Mouse (Mus musculus): ENCODE measurements around the gene 1700025G04Rik.
A peak's percentile ranks its signal among the peaks of the same experiment; 100 is the strongest.

1700025G04Rik gene

GRCm38 (mm10) chr1:152075725-152076124 is 14.2 kb downstream of the 1700025G04Rik start:
- DNase-seq = no peak

GRCm38 (mm10) chr1:152070441-152070840 is 19.5 kb downstream of the 1700025G04Rik start:
- no peak for DNase-seq

DNA sequence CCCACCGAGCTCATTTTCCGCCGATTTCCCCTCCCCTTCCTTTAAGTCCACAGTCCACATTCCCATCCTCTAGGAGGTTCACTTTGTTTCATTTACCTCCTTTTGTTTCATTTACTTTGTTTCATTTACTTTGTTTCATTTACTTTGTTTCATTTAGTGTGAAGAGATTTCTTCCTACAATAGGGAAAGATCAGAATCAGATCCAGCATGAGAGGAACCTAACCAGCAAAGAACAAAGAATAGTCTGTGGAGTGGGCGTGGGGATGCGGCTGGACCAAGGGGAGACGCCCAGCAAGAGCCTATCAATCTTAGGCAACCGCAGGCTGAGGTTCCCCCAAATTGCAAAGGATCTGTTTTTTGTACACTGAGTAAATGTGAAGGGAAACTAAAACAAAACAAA is 20.2 kb downstream of the 1700025G04Rik start:
- no peak for DNase-seq

- no peak for DNase-seq
Measured at GRCm38 (mm10) chr1:152067919-152068318, 22.0 kb downstream of the 1700025G04Rik start.

- DNase-seq = no peak
Measured at GRCm38 (mm10) chr1:152065527-152065926, 24.4 kb downstream of the 1700025G04Rik start.

- no peak for DNase-seq
Measured at GRCm38 (mm10) chr1:152063357-152064145, 26.4 kb downstream of the 1700025G04Rik start.

DNA sequence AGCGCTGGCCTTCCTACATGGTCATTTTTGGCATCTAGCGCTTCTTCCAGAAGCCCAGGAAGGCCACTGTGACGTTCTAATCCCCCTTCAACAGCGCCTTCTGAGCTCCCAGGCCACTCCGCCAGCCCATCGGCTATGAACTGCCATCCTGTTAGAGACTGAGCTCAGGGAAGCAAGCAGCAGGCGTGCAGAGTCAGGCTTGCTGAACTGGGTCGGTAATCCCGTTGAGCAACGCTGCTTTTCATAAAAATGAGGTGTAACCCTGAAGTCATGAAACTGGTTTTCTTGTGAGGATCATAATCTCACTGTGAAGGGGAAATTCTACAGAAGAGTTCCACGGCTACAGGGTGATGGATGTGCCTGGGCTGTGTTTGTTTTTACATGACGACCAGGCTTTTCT is 28.2 kb downstream of the 1700025G04Rik start:
- no peak for DNase-seq

GRCm38 (mm10) chr1:152060265-152060664 is 29.7 kb downstream of the 1700025G04Rik start:
- DNase-seq = no peak

DNA sequence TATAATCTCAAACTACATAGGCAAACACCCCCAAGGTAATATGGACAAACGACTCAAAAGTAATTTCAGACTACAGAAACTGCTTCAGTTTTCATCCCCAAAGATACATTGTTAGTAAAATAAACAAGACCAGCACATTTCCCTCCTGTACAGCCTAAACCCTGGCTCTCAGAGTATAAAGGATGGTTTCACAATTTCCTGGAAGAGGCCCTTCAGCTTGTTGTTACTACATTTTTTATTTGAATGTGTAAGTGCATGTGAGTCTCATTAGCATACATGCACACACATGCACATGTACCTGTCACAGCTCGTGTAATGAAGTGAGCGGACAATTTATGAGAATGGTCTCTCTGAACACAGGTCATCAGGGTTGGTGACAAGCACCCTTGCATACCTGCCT is 31.1 kb downstream of the 1700025G04Rik start:
- no peak for DNase-seq

- DNase-seq = no peak
Measured at GRCm38 (mm10) chr1:152053112-152053511, 36.8 kb downstream of the 1700025G04Rik start.

- peak; percentile 26 to 72 for DNase-seq
Measured at GRCm38 (mm10) chr1:152051858-152052257, 38.1 kb downstream of the 1700025G04Rik start.

DNA sequence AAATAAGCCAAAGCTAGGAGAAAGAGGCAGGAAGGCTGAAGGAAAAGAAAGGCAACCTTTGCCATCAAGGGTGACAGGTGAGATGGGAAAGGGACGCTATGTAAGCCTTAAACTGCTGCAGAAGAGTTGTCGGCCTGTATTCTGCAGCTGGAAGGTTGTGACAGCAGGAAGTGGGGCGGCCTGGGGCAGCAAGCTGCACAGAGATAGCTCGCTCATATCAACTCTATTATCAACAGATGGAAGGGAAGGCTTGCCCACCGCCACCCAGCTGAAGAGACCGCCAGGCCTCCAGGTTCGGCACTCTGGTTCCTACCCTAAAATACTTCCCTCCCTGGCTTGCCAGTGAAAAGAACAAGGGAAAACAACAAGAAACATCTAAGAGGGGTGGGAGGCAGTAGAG is 39.9 kb downstream of the 1700025G04Rik start:
- no peak for DNase-seq

DNA sequence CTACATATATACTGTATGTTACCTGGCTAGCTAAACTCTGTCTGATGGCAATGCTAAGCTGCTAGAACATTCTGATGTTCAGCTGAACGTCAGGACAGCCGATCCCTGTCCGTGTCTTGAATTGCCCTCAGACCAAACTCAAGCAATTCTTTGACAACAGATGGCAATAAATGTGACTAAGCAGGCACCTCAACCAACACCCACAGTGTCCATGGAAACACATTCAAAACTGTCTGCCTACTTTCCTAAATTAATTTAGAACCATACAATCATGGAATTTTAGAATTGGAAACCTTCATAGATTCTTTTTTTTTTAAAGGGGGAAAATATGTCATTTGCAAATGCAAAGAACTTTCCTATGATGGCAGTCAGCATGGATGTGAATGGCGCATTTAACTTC is 41.6 kb downstream of the 1700025G04Rik start:
- no peak for DNase-seq

- no peak for DNase-seq
Measured at GRCm38 (mm10) chr1:152047416-152047815, 42.5 kb downstream of the 1700025G04Rik start.

DNA sequence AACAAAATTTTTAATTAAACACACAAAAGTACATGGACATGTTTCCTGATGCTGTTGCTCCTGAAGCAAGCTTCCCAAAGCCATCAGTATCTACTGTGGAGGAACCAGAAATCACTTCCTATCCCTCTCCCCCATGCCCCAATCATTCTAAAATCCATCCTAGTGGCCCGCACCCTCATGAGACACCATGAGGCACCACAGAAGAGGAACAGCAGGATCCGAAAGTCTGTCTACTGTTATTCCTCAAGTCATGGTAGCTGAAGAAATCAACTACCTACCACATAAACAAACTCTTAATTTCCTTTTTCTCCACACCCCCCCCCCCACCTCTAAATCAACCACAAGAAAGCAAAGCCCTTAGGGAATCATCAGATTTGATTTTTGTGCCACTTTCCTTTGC is 46.5 kb downstream of the 1700025G04Rik start:
- DNase-seq = no peak

DNA sequence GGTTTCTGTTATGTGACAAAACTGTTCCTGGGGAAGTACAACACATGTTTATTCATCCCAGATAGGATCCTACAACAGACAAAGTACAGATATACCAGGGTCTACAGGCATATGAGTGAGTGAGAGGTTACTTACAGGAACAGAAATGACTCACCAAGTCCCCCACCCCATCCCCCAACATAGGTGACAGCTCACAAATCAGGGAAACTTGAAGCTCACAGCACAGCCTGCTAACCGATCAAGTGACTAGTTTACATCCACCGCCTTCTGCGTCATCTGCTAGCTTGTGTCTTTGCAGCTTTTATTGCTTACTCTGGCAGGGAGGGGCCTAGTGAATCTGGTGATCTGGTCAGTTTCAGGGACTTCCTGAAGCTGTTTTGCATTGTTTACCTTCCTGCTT is 47.5 kb downstream of the 1700025G04Rik start:
- no peak for DNase-seq

DNA sequence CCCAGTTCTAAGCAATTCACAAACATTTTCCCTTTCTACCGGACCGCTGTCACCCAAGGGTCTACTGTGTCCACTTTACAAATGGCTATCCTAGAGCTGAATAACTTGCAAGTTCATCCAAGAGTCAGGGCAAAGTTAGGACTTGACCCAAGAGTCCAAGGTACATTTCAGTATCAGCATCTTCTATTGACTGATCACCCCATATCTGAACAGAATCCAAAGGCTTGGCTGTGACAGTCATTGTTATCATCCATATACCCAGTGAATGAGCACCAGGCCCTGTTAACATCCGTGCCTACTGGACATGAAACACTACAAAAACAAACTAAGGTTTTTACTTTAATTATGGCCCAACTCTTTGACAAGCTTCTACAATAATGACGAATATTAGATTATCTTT is 48.9 kb downstream of the 1700025G04Rik start:
- no peak for DNase-seq

GRCm38 (mm10) chr1:152040053-152040452 is 49.9 kb downstream of the 1700025G04Rik start:
- no peak for DNase-seq

- no peak for DNase-seq
Measured at GRCm38 (mm10) chr1:152039588-152039987, 50.3 kb downstream of the 1700025G04Rik start.

DNA sequence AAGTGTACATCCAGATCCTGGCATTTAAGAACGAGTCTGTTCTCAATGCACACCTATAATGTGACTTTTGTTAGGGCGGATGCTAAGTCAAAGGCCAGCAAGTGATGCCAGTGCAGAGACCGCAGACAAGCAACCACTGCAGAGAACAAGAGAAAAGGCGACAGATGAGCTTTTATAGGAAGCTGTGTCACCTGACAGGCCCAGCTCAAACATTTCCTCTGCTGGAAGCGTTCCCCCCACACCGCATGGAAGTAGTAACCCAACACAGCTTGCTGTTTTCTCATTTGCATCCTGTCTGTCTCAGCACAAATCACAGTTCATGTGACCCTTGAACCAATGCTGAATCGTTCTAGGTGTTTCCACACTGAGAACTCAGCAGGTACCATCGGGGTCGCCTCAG is 51.8 kb downstream of the 1700025G04Rik start:
- peak in 1 of 2 experiments; percentile 19 for DNase-seq

DNA sequence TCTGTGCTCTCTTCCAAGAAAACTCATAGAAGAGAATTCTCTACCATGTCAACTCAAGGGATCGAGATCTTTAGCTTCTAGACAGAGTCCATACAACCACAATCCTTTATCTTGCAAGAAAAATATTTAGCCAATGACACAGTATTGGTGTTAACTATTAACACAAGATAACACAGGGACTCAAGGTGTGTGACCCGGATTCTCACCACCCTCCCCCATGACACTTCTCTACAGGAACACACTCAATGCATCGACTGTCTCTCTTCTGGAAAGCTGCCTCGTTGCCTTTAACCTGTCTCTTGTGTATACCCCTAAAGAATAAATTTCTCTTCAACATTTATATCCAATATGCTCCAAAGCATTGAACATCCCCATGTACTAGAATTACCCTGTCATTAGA is 52.3 kb downstream of the 1700025G04Rik start:
- DNase-seq = no peak

GRCm38 (mm10) chr1:152034766-152035165 is 55.2 kb downstream of the 1700025G04Rik start:
- no peak for DNase-seq

DNA sequence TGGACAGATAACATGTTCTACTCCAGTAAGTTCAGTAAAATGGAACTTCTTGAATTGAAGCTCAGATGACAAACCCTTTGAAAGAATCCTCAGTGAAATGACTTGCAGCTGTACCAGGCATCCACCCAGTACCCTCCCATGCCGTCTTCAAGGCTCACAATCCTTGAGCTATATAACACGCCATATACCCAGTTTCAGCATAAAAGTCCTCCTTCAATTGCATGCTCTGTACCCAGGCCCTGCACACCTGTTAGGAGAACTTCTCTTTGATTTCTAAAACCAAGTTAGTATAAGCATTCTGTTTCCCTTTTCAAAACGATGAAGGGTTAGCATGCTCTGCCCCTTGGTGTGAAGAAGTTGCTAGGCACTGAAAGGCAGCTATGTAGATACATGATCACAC is 56.2 kb downstream of the 1700025G04Rik start:
- DNase-seq = no peak

DNA sequence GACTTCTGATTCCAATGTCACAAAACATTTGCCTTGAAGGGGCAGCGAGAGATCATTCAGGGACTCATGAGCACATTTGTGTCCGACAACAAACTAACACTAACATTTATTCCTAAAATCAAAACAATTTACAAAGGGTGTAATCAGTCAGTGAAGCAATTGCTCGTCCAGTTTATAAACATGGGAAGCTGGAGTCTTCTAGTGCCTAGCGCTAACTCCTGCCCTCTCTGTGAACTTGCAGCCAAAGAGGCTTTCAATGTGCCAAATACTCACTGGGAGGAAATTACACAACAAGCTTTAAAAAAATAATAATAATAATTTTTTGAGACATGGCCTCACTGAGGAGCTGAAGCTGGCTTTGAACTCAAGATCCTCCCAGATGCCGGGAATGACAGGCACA is 57.8 kb downstream of the 1700025G04Rik start:
- DNase-seq = no peak

DNA sequence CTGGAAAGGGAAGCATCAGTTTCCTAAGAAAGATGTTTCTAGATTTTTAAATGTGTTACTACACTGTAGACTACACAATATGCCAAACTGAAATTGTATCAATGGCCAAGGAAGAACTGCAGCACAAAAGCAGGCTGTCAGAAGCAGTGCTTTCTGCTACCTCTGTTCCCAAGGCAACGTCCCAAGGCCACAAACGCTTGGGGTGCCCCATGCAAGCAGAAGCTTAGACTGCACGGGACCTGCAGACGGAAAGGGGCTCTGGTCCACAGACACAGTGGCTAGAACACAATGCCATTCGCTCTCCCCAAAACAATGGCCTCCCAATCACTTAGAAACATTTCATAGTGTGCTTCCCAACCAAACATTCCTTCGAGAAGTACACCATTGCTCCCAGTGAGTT is 59.4 kb downstream of the 1700025G04Rik start:
- no peak for DNase-seq

Measured in kidney, postnatal 25 days (tissue).